Mouse (Mus musculus): ENCODE data around the gene Klk8.

GRCm38 (mm10) chr7:43752806-43753205 lies 44.6 kb upstream of the Klk8 start:
- TF ChIP-seq POLR2A (IDR thresholded peaks at IDR 0.05; ENCODE audit: insufficient read depth, low read depth, low read length) (no peak), CTCF (IDR thresholded peaks at IDR 0.05) (no peak)

Measured in heart, adult 2 months (tissue).